Mouse (Mus musculus): ENCODE measurements at regions not wholly inside any gene's neighbourhood (a gene's known extent, or its start where the extent isn't known, plus 50 kb on each side); places are given as distances from the start of the nearest gene placed in this dataset.

DNA sequence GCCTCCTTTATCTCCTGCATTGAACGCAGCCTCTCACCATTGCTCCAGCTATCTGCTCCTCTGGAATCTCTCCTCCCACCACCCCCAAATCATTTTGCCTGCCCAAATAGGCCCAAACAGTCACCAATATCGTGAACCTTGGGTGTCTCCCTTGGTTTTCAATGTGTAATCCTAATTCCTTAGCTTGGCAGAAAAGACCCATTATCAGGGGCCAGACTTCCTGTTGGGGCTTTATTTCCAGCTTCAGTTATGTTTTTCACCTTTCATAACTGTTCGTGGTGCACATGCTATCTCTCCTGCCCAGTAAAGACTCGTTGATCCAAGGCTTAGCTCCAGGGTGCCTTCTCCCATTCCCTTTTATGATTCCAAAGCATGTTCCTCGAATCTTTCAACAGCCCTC is 142.4 kb upstream of the Eya4 start:
- Histone ChIP-seq H3K4me3 (replicated peaks in 1 of 3; ENCODE audit: low read depth in 2 of 3, low read length in 2 of 3, poor library complexity in 1 of 3) (no peak overlapping the region), H3K9ac (ENCODE audit: insufficient read depth, low read depth) (no peak overlapping the region)

DNA sequence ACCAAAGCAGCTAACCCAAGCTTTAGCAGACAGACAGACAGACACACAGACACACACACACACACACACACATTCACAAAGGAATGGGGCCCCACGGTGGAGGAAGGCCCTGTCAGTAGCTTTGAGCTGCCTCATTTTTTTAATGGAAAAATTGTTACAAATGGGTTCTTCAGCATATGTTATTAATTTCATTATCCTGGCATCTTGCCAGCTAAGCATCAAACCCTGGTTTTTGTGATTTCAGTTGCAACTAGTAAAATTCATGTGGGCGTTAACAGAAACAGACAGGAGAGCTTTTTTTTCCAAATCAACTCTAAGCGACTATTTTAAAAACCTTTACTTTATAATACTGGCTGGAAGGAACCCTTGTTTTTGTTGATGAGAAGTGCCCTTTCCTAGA is 138.4 kb upstream of the Eya4 start:
- H3K9me3 ChIP-seq (replicated peaks; ENCODE audit: low read length) = no peaks in the 10 kb centered on the region
- dilution Hi-C loops (cut with MboI; ENCODE audit: extremely low pct_ligation_motif_present, extremely low pct_unique_long_range_greater_than_20kb, low sequenced_read_pairs) = no loop called here
- no peaks in the 10 kb centered on the region for H3K27me3 ChIP-seq (replicated peaks)
- no peak for DNase-seq (ENCODE audit: extremely low read depth)
- TF ChIP-seq USF1 (IDR thresholded peaks at IDR 0.05; ENCODE audit: low read depth, low read length) = no peak
- TF ChIP-seq PAX5 (IDR thresholded peaks at IDR 0.05; ENCODE audit: low read length) = no peak
- H3K9ac ChIP-seq (ENCODE audit: insufficient read depth, low read depth) = no peak overlapping the region
- H3K4me3 ChIP-seq (replicated peaks in 1 of 3; ENCODE audit: low read depth in 2 of 3, low read length in 2 of 3, poor library complexity in 1 of 3) = no peak overlapping the region
- H3K79me2 ChIP-seq (replicated peaks; ENCODE audit: control insufficient read depth, extremely low read depth, insufficient read depth, poor library complexity, severe bottlenecking) = no peaks in the 10 kb centered on the region
- H3K4me1 ChIP-seq (ENCODE audit: control insufficient read depth in 1 of 2, insufficient read depth in 2 of 2) = no peaks in the 10 kb centered on the region
- no peaks in the 10 kb centered on the region for H3K36me3 ChIP-seq (replicated peaks in 1 of 2; ENCODE audit: control insufficient read depth in 1 of 2, insufficient read depth in 1 of 2, low read length in 1 of 2)
- no peak overlapping the region for H3K4me2 ChIP-seq (ENCODE audit: insufficient read depth, low read depth, poor library complexity, severe bottlenecking)
- in situ Hi-C loops (cut with MboI; ENCODE audit: low pct_ligation_motif_present, low pct_unique_long_range_greater_than_20kb, low sequenced_read_pairs) = no loop called here
- H3K27ac ChIP-seq (ENCODE audit: insufficient read depth, low read depth) = no peak overlapping the region

More for the DNA sequence above, 142.4 kb upstream of the Eya4 start:
- dilution Hi-C loops (cut with MboI; ENCODE audit: extremely low pct_ligation_motif_present, extremely low pct_unique_long_range_greater_than_20kb, low sequenced_read_pairs) (no loop called here), in situ Hi-C loops (cut with MboI; ENCODE audit: low pct_ligation_motif_present, low pct_unique_long_range_greater_than_20kb, low sequenced_read_pairs) (no loop called here)
- no peaks in the 10 kb centered on the region for H3K36me3 ChIP-seq (replicated peaks in 1 of 2; ENCODE audit: control insufficient read depth in 1 of 2, insufficient read depth in 1 of 2, low read length in 1 of 2)
- DNase-seq (ENCODE audit: extremely low read depth) = no peak
- no peaks in the 10 kb centered on the region for H3K9me3 ChIP-seq (replicated peaks; ENCODE audit: low read length)
- no peak overlapping the region for H3K4me2 ChIP-seq (ENCODE audit: insufficient read depth, low read depth, poor library complexity, severe bottlenecking)
- no peaks in the 10 kb centered on the region for H3K27me3 ChIP-seq (replicated peaks)
- TF ChIP-seq PAX5 (IDR thresholded peaks at IDR 0.05; ENCODE audit: low read length) = no peak
- no peak for TF ChIP-seq ELF1 (IDR thresholded peaks at IDR 0.05; ENCODE audit: low read depth, low read length)
- TF ChIP-seq MAX (IDR thresholded peaks at IDR 0.05; ENCODE audit: low read length) = no peak
- TF ChIP-seq SIN3A (IDR thresholded peaks at IDR 0.05; ENCODE audit: low read length) = no peak
- no peak for TF ChIP-seq CHD2 (IDR thresholded peaks at IDR 0.05; ENCODE audit: low read length)
- TF ChIP-seq E2F4 (IDR thresholded peaks at IDR 0.05; ENCODE audit: insufficient replicate concordance, low read depth, low read length) = no peak
- TF ChIP-seq IRF4 (IDR thresholded peaks at IDR 0.05; ENCODE audit: low read depth, low read length) = no peak
- no peak for TF ChIP-seq ETS1 (conservative IDR thresholded peaks at IDR 0.05; ENCODE audit: low read depth, low read length)
- TF ChIP-seq USF2 (conservative IDR thresholded peaks at IDR 0.05; ENCODE audit: low read depth, low read length) = no peak
- TF ChIP-seq POLR2AphosphoS2 (IDR thresholded peaks at IDR 0.05; ENCODE audit: low read depth, low read length) = no peak
- no peak for TF ChIP-seq HCFC1 (IDR thresholded peaks at IDR 0.05; ENCODE audit: low read depth, low read length)
- no peak for TF ChIP-seq KAT2A (IDR thresholded peaks at IDR 0.05; ENCODE audit: insufficient replicate concordance, low read length)
- no peak for TF ChIP-seq TBP (conservative IDR thresholded peaks at IDR 0.05; ENCODE audit: low read depth, low read length)
- H3K27ac ChIP-seq (ENCODE audit: insufficient read depth, low read depth) = no peak overlapping the region
- H3K79me2 ChIP-seq (replicated peaks; ENCODE audit: control insufficient read depth, extremely low read depth, insufficient read depth, poor library complexity, severe bottlenecking) = no peaks in the 10 kb centered on the region
- H3K4me1 ChIP-seq (ENCODE audit: control insufficient read depth in 1 of 2, insufficient read depth in 2 of 2) = no peaks in the 10 kb centered on the region

DNA sequence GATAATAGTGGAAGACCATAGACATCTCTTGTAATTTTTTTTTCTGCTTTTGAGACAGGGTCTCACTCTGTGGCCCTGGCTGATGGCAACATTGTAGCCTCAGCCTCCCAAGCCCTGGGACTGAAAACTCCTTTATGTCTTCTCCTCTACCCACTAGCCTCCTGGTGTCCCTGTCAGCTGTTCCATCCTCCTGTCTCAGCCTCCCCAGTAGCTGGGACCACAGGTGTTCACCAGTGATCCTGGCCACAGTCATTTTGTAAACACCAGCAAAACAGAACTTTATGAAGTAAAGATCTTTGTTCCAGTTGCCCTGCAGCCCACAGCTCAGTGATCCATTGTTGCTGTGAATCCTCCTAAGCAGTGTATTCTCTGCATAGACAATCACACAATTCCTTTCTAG is 129.9 kb upstream of the Eya4 start:
- in situ Hi-C loops (cut with MboI; ENCODE audit: low pct_ligation_motif_present, low pct_unique_long_range_greater_than_20kb, low sequenced_read_pairs) (no loop called here), dilution Hi-C loops (cut with MboI; ENCODE audit: extremely low pct_ligation_motif_present, extremely low pct_unique_long_range_greater_than_20kb, low sequenced_read_pairs) (no loop called here)
- TF ChIP-seq RCOR1 (conservative IDR thresholded peaks at IDR 0.05; ENCODE audit: low read depth, low read length) = no peak
- no peak for TF ChIP-seq USF2 (conservative IDR thresholded peaks at IDR 0.05; ENCODE audit: low read depth, low read length)
- TF ChIP-seq POLR2AphosphoS2 (IDR thresholded peaks at IDR 0.05; ENCODE audit: low read depth, low read length) = no peak
- TF ChIP-seq GABPA (IDR thresholded peaks at IDR 0.05; ENCODE audit: insufficient replicate concordance, low read depth, low read length) = no peak
- TF ChIP-seq UBTF (IDR thresholded peaks at IDR 0.05; ENCODE audit: low read depth, low read length) = no peak
- H3K4me3 ChIP-seq (replicated peaks in 1 of 3; ENCODE audit: low read depth in 2 of 3, low read length in 2 of 3, poor library complexity in 1 of 3) = no peak overlapping the region
- no peaks in the 10 kb centered on the region for H3K36me3 ChIP-seq (replicated peaks in 1 of 2; ENCODE audit: control insufficient read depth in 1 of 2, insufficient read depth in 1 of 2, low read length in 1 of 2)
- DNase-seq (ENCODE audit: extremely low read depth) = no peak
- no peaks in the 10 kb centered on the region for H3K79me2 ChIP-seq (replicated peaks; ENCODE audit: control insufficient read depth, extremely low read depth, insufficient read depth, poor library complexity, severe bottlenecking)
- no peak overlapping the region for H3K4me2 ChIP-seq (ENCODE audit: insufficient read depth, low read depth, poor library complexity, severe bottlenecking)
- H3K9ac ChIP-seq (ENCODE audit: insufficient read depth, low read depth) = no peak overlapping the region
- H3K9me3 ChIP-seq (replicated peaks; ENCODE audit: low read length) = peaks cover 3% of the 10 kb centered on the region
- H3K27ac ChIP-seq (ENCODE audit: insufficient read depth, low read depth) = no peak overlapping the region
- no peaks in the 10 kb centered on the region for H3K27me3 ChIP-seq (replicated peaks)
- no peaks in the 10 kb centered on the region for H3K4me1 ChIP-seq (ENCODE audit: control insufficient read depth in 1 of 2, insufficient read depth in 2 of 2)

All from CH12.LX (cell line).